Comparison of ENCODE assay signal across 8 mouse cellular contexts in genomic region chr8:84783919-84784581, GRCm38 (mm10). TPM values are rescaled to one million over a fixed set of nuclear protein-coding genes. Genes with fewer than 3 reads are reported as not detected.
DNase-seq lines count a peak whose midpoint lies in the region; ATAC-seq and TF ChIP-seq lines count a peak whose summit lies in the region.

No protein-coding gene starts in this region.

- H3K4me1 ChIP-seq in G1E (ENCODE audit: insufficient read depth, low read depth, low read length) = peaks cover 11% of the 10 kb centered on the region
- peaks cover 91% of the 10 kb centered on the region for H3K4me1 ChIP-seq in forebrain, embryonic 13.5 days
- peaks cover 79% of the 10 kb centered on the region for H3K4me1 ChIP-seq in neural tube, embryonic 15.5 days

- ATAC-seq in G1E (ENCODE audit: extremely low read depth, insufficient number of reproducible peaks, low FRiP score, poor library complexity, severe bottlenecking) = no peak
- ATAC-seq in forebrain, embryonic 13.5 days = no peak
- no peak for ATAC-seq in neural tube, embryonic 15.5 days (ENCODE audit: low FRiP score)
- no peak for ATAC-seq in megakaryocyte progenitor cell, adult 5-6 weeks (replicated peaks; ENCODE audit: poor library complexity)

- H3K27me3 ChIP-seq in G1E (ENCODE audit: insufficient read depth, low read length) = peaks cover 72% of the 10 kb centered on the region
- peaks cover 97% of the 10 kb centered on the region for H3K27me3 ChIP-seq in forebrain, embryonic 13.5 days
- H3K27me3 ChIP-seq in neural tube, embryonic 15.5 days (replicated peaks) = peaks cover 84% of the 10 kb centered on the region

- peak overlapping the region; percentile 58 for H3K4me2 ChIP-seq in forebrain, embryonic 13.5 days
- H3K4me2 ChIP-seq in neural tube, embryonic 15.5 days = peak overlapping the region; percentile 48

- peak; percentile 44 for DNase-seq in embryo, embryonic 11 days
- no peak for DNase-seq in embryo, embryonic 10 days (ENCODE audit: low spot score)
- DNase-seq in G1E (ENCODE audit: low spot score) = no peak
- peak; percentile 73 for DNase-seq in kidney, postnatal 10 days
- DNase-seq in ovary, postnatal 10 days (ENCODE audit: low spot score) = no peak

- H3K27ac ChIP-seq in forebrain, embryonic 13.5 days = peak overlapping the region; percentile 97
- H3K27ac ChIP-seq in neural tube, embryonic 15.5 days (replicated peaks) = peak overlapping the region; percentile 41

- TF ChIP-seq CTCF in G1E (IDR thresholded peaks at IDR 0.05; ENCODE audit: low read depth, low read length) = no peak

- peak overlapping the region; percentile 66 for H3K9ac ChIP-seq in forebrain, embryonic 13.5 days
- no peak overlapping the region for H3K9ac ChIP-seq in neural tube, embryonic 15.5 days (replicated peaks)

- 0 out of 2 replicates have a peak overlapping the region, but pooled peaks have one; percentile 8 for H3K4me3 ChIP-seq in G1E (ENCODE audit: low read depth, low read length)
- peak overlapping the region; percentile 30 for H3K4me3 ChIP-seq in forebrain, embryonic 13.5 days
- peak overlapping the region; percentile 20 for H3K4me3 ChIP-seq in neural tube, embryonic 15.5 days (replicated peaks)

- peaks cover 34% of the 10 kb centered on the region for H3K36me3 ChIP-seq in G1E (replicated peaks)
- peaks cover 3% of the 10 kb centered on the region; the same call in 1 of the 2 replicates for H3K36me3 ChIP-seq in forebrain, embryonic 13.5 days (ENCODE audit: poor library complexity, severe bottlenecking)
- H3K36me3 ChIP-seq in neural tube, embryonic 15.5 days = no peaks in the 10 kb centered on the region

- WGBS in forebrain, embryonic 13.5 days = 3% methylated on average over 33 of the region's 33 CpGs
- 3% methylated on average over 33 of the region's 33 CpGs for WGBS in neural tube, embryonic 15.5 days

- H3K9me3 ChIP-seq in G1E (replicated peaks) = peaks cover 7% of the 10 kb centered on the region
- H3K9me3 ChIP-seq in forebrain, embryonic 13.5 days (replicated peaks) = no peaks in the 10 kb centered on the region
- H3K9me3 ChIP-seq in neural tube, embryonic 15.5 days (replicated peaks) = no peaks in the 10 kb centered on the region

RNA-seq across cellular contexts. Expression of gene Nfix, which starts 16.1 kb away (rescaled TPM):
- total RNA-seq in G1E (2014; fragmentation: Nextera tagmentation) = 30.0 and 34.0 TPM in 2 replicates
- total RNA-seq in G1E (2017) = 2.7 and 4.3 TPM in 2 replicates
- 14.3 and 16.2 TPM in 2 replicates for polyA plus RNA-seq in G1E (2012)
- polyA plus RNA-seq in forebrain, embryonic 13.5 days (2015; fragmentation: Nextera tagmentation; extraction: Ambion mirVana) = 127 and 145 TPM in 2 replicates
- 60.3 and 70.5 TPM in 2 replicates for polyA plus RNA-seq in neural tube, embryonic 15.5 days (2015; fragmentation: Nextera tagmentation; extraction: Ambion mirVana)
- 44.4 and 46.9 TPM in 2 replicates for total RNA-seq in megakaryocyte progenitor cell, adult 5-6 weeks (2015)
- total RNA-seq in megakaryocyte progenitor cell, adult 5-6 weeks (2017) = 12.0 and 15.7 TPM in 2 replicates

RNA-seq across cellular contexts. Expression of gene Dand5, which starts 38.6 kb away (rescaled TPM):
- total RNA-seq in G1E (2014; fragmentation: Nextera tagmentation) (7.1 and 7.7 TPM in 2 replicates), G1E (2017) (1.8 and 2.2 TPM in 2 replicates)
- 1.4 and 2.1 TPM in 2 replicates for polyA plus RNA-seq in G1E (2012)
- polyA plus RNA-seq in forebrain, embryonic 13.5 days (2015; fragmentation: Nextera tagmentation; extraction: Ambion mirVana) = 7.3 and 8.2 TPM in 2 replicates
- polyA plus RNA-seq in neural tube, embryonic 15.5 days (2015; fragmentation: Nextera tagmentation; extraction: Ambion mirVana) = 15.7 and 17.2 TPM in 2 replicates
- 2.2 and 2.4 TPM in 2 replicates for total RNA-seq in megakaryocyte progenitor cell, adult 5-6 weeks (2015)
- 1.7 and 4.0 TPM in 2 replicates for total RNA-seq in megakaryocyte progenitor cell, adult 5-6 weeks (2017)

RNA-seq across cellular contexts. Expression of gene Gadd45gip1, which starts 47.3 kb away (rescaled TPM):
- total RNA-seq in G1E (2014; fragmentation: Nextera tagmentation) = 10.0 and 13.0 TPM in 2 replicates
- total RNA-seq in G1E (2017) = 20.4 and 20.9 TPM in 2 replicates
- polyA plus RNA-seq in G1E (2012) = 79.7 and 93.0 TPM in 2 replicates
- 42.6 and 47.0 TPM in 2 replicates for polyA plus RNA-seq in forebrain, embryonic 13.5 days (2015; fragmentation: Nextera tagmentation; extraction: Ambion mirVana)
- polyA plus RNA-seq in neural tube, embryonic 15.5 days (2015; fragmentation: Nextera tagmentation; extraction: Ambion mirVana) = 44.3 and 45.1 TPM in 2 replicates
- total RNA-seq in megakaryocyte progenitor cell, adult 5-6 weeks (2015) = 21.4 and 21.9 TPM in 2 replicates
- total RNA-seq in megakaryocyte progenitor cell, adult 5-6 weeks (2017) = 51.2 and 57.4 TPM in 2 replicates

RNA-seq across cellular contexts. Expression of gene Rad23a, which starts 56.4 kb away (rescaled TPM):
- total RNA-seq in G1E (2014; fragmentation: Nextera tagmentation) (116 and 121 TPM in 2 replicates), G1E (2017) (38.7 and 39.2 TPM in 2 replicates)
- 414 and 672 TPM in 2 replicates for polyA plus RNA-seq in G1E (2012)
- 93.9 and 114 TPM in 2 replicates for polyA plus RNA-seq in forebrain, embryonic 13.5 days (2015; fragmentation: Nextera tagmentation; extraction: Ambion mirVana)
- polyA plus RNA-seq in neural tube, embryonic 15.5 days (2015; fragmentation: Nextera tagmentation; extraction: Ambion mirVana) = 71.3 and 98.0 TPM in 2 replicates
- total RNA-seq in megakaryocyte progenitor cell, adult 5-6 weeks (2015) = 30.2 and 34.4 TPM in 2 replicates
- 26.2 and 26.3 TPM in 2 replicates for total RNA-seq in megakaryocyte progenitor cell, adult 5-6 weeks (2017)

Comparison
In these comparisons a context has a peak if more than half of its experiments do, and no peak if none do; other contexts are left out.
1. DNase-seq: peak in embryo, embryonic 11 days (single experiment) and kidney, postnatal 10 days (single experiment); none in embryo, embryonic 10 days (single experiment), G1E (single experiment) and ovary, postnatal 10 days (single experiment).
2. Peak in every context shown above with its lines, with median percentiles within 50 percentile points of each other: H3K4me3 ChIP-seq.